Mouse (Mus musculus) G1E-ER4 (cell line): ENCODE measurements around the gene Ccdc87. TPM values are rescaled to one million over a fixed set of nuclear protein-coding genes. Genes with fewer than 3 reads are reported as not detected.

Experiments
- GATA1 ChIP-seq: IDR thresholded peaks from one replicate; pipeline ENCODE4 v1.8.0; 2012; ENCODE audit warnings: low read length, inconsistent platforms
- polyA plus RNA-seq: library from polyadenylated mRNA; stranded (reverse); fragments of >175 nt; gene quantifications from 2 replicates; pipeline ENCODE4 v1.2.3, GENCODE M21; 2012

The Ccdc87 gene
- polyA plus RNA-seq, 1 experiment: 0.02 TPM

DNA sequence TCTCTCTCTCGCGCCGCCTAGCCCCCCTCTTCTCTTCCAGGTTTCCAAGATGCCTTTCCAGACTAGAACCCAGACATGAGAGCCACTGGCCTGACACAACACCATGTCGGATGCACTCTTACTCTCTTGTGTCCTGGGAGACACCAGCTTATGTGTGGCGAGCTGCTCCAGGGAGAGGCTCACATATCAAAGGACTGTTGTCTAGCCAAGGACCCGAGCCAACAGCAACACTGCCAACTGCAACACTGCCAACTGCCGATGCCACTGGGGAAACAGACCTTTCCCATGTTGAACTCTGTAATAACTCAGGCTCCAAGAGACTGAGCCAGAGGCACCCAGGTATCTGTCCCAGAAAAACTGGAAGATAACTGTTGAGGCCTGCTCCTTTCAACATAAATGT, 10.0 kb upstream of the Ccdc87 start:
- TF ChIP-seq GATA1: no peak

DNA sequence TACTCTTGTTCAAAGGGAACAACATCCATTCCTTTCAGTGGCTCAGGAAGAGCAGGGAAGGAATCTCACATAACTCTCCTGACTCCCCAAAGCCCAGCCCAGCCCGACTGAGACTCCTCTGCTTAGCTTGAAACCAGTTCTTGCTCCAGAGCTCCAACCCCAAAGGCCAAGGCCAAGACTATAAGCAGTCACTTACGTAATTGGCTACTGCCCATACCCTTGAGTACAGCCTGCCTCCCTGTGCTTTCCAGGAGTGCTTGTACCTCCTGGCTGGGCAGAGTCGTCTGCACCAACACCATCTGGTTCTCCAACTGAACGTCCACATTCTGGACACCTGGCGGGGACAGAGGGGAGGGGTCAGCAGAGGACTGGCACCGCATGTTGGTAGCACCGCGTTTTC, 5.2 kb upstream of the Ccdc87 start:
- TF ChIP-seq GATA1: no peak

DNA sequence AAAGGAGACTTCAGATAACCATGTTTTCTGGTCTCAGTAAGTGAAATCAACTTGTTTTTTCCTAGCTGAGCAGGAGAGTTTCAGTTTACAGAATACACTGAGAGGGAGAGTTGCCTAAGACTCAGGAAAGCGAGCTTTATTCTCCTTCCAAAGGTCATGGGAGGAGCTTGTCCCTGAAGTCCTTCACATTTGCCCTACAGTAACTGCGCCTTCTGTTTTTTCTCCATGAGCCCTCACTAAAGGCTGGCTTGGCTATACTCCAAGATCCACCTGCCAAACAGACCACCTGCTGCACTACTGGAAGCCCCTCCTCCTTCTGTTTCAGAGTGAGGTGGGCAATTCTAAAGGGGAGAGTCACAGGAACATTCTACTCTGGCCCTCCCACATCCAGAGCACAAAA, 3.1 kb upstream of the Ccdc87 start:
- no peak for TF ChIP-seq GATA1

DNA sequence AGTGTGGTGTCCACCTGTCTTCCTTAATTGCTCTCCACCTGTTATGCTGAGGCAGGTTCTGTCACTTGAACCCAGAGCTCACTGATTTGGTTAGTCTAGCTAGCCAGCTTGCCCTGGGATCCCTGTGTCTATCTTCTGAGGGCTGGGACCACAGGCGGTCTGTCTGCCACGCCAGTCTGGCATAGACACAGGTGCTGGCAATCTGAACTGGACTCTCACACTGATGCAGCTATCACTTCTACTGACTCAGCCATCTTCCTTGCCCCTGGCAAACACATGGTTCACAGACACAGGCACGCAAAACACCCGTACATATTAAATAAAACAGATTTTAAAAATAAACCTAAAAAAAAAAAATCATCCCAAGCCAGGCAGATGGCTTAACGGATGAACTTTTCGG, 2.1 kb upstream of the Ccdc87 start:
- no peak for TF ChIP-seq GATA1

DNA sequence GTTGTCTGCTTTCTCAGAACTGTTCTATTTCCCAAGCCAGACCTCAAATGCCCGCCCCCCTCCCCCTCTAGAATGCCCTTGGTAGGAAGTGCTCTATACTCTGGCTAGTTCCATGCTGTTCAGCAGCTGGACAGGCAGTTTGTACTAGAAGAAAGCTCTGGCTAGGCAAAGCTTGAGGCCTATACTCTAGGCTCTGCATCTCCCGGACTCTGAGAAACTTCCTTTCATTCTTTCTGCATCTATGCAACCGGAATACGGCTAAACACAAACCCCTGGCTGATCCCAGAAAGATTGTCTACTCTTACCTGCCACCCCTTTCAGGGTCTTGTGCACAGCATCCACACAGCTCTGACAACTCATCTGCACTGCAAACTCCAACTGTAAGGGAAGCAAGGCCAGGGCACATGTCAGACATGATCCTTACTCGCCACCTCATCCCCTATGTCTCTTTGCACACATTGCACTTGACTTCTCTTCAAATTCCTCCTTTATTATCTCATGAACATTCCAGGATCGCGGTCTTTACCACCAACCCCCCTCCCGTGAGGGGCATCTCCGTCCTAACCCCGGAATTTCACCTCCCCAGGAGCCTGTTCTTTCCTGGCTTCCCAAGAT, 533 bp upstream of the Ccdc87 start:
- TF ChIP-seq GATA1: no peak

DNA sequence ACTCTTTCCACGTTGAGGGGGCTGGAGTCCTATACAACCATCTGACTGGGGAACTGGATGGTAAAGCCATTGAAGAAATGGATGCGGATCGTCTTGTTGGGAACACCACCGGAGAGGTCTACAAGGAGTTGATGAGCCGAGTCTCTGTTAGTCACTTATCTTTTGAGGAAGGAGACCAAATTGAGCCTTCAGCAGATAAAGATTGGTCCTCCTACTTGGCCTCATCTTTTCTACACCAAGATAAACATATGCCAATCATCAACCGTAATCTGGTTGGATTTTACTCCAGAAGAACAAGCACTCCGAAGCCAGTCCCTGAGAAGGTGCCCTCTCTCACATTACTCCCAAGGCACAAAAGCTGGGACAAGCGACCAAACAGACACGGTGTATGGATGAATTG, 1.7 kb downstream of the Ccdc87 start:
- no peak for TF ChIP-seq GATA1

DNA sequence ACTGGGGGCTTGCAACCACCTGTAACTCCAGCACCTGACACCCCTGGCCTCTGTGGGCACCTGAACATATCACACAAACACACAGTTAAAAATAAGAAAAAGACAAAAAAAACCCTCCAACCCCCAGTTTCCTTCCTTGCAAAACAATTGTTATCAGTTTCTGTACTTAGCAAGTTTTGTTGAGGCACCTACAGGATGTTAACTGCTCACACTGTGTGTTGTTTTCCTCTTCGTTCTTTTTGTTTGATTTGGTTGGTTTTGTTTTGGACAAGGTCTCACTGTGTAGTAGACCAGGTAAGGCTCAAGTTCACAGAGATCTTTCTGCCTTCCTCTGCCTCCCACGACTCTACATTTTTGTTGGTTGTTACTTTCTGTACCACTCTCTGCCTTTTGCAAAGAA, 3.4 kb downstream of the Ccdc87 start:
- TF ChIP-seq GATA1: no peak

DNA sequence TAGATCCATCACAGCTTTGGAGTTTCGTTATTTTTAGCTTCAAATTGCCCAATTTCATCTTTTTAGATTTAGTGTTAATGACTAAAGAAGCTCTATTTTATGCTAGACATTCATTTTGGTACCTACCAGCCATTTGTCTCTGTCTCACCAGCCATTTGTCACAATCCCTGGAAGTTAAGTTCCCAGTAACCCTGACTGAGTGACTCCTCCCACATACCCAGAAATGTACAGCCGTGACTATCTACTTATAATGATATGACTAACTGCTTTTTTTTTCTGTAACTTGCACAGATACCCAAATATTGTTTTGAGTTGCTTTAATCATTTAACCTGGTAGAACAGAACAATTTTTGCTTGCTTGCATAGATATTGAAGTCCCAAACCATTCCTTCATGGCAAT, 6.7 kb downstream of the Ccdc87 start:
- no peak for TF ChIP-seq GATA1

DNA sequence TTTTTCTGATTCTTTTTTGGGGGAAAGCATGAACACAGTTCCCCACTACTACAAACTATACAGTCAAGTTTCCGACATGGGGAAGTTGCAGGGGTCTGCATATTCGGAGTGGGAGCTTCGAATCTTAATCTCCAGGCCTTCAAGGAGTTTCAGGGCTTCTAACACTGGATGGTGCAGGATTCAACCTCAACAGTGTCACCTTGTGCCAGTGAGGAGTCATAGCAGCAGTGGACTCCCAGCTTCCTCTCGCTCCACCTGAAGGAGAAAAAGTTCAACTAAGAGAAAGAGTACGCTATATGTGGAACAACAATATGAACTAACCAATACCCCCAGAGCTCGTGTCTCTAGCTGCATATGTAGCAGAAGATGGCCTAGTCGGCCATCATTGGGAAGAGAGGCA, 8.3 kb downstream of the Ccdc87 start:
- no peak for TF ChIP-seq GATA1

DNA sequence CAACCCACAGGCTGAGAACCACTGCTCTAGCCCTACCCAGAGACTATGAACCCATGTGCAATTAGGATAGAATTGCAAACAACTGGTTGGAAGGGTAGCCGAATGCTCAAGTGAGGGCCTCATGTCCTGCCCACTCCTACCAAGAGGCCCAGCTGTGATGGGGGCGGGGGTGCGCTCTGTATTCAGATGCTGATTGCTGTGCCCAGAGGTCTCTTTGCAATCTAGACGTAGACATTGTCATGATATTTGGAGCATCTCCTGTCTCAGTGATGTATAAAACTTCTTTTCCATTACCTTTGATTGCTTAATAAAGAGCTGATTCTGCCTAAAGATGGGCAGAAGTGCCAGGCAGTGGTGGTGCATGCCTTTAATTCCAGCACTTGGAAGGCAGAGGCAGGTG, 10.6 kb downstream of the Ccdc87 start:
- TF ChIP-seq GATA1: no peak

DNA sequence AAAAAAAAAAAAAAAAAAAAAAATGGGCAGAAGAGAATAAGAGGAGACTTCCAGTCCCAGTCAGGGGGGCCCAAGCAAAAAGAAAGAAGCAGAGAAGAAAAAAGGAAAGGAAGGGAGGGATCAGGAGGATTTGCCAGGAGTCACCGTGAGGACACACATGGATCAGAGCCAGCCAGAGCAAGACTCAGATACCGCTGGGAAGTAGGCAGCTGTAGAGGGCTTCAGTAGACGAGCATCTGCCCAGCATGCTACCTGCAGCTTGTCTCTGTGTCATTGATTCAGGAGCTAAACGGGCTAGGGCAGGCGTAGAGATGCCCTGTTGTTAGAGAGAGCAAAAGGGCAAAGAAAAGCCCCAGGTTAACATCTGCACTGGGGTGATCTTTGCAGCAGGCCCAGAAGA, 11.1 kb downstream of the Ccdc87 start:
- no peak for TF ChIP-seq GATA1

DNA sequence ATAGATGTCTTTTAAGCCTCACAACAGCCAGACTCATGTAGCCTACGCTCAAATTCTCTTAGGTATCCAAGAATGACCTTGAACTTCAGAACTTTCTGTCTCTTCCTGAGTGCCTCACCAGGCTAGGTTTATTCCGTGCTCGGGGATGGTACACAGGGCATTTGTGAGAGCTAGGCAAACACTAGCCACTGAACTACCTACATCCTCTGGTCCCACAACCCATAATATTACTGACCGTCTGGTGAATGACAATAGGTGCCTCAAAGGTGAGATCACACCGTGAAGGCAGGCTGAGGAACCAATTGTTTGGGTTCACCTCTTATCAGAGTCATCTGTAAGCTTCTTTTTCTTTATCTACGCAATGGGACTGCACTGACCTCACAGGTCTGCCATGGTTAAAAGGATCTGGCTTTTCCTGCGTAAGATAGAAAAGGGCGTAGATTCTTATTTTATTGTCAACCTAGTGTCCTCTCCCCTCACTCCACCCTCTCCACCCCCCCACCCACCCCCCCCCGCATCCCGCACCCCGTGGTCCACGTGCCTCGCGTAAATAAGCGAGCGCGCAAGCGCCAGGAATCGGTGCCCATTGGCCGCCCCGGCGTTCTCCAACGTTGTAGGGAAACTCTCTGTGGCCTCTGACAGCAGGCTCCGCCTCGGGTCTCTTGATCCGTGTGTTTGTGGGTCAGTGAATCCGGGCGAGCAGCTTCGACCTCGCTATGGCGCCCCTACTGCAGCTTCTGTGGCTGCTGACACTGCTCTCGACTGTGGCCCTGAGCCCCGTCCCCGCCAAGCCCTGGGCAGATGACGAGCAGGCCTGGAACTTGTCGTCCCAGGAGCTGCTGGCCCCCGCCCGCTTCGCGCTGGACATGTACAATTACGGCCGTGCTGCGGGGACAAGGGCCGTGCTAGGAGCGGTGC, 15.6 kb downstream of the Ccdc87 start, which contains the start of gene Ctsf:
Ctsf (plus strand) TSS at position 579 of the 918 bp plus-strand sequence.
- no peak for TF ChIP-seq GATA1

DNA sequence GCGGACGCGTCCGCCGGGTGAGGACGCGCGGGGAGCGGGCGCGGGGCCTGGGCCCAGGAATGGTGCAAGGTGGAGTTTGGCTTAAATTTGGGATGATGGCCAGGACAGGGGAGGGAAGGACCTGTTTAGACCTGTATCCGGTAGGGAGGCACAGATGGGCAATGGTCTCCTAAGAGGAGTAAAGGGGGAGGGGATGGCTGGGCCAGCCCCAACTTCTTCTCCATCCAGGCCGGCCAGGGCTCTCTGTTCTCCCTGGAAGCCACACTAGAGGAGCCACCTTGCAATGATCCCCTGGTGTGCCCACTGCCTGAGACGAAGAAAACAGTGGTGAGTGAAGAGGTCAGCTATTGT, 16.3 kb downstream of the Ccdc87 start:
- TF ChIP-seq GATA1: no peak

DNA sequence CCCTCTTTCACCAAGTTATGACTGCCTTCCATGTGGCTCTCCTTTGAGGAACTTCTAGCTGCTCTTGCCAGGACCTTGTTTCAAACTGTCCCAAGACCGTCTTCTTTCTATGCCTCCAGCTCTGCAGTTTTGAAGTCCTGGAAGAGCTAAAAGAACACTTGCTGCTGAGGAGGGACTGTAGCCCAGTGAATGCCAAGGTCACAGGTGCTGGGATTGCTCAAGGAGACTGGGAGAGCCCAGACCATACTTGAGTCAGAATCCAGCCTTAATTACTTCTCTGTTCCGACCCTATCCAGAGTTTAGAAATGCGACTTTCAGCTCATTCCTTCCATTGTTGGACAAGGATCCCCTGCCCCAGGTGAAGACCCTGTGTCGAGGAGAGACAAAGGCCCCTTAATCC, 16.8 kb downstream of the Ccdc87 start:
- TF ChIP-seq GATA1: no peak

DNA sequence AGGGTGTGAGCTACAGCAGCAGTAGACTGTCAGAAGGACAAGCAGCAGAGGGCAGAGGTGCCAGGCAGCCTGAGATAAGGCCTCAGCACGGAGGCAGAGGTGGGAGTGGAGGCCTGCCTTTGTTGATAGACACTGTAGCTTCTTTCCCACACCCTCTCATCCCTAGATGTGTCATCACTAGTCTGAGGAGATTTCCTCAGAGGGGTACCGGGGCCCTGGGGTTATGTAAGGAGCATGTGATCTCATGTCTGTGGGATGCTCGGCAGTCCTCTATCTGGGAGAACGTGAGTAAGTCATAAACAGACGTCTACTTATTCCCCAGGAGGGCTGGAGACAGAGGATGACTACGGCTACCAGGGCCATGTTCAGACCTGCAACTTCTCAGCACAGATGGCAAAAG, 19.9 kb downstream of the Ccdc87 start:
- no peak for TF ChIP-seq GATA1

DNA sequence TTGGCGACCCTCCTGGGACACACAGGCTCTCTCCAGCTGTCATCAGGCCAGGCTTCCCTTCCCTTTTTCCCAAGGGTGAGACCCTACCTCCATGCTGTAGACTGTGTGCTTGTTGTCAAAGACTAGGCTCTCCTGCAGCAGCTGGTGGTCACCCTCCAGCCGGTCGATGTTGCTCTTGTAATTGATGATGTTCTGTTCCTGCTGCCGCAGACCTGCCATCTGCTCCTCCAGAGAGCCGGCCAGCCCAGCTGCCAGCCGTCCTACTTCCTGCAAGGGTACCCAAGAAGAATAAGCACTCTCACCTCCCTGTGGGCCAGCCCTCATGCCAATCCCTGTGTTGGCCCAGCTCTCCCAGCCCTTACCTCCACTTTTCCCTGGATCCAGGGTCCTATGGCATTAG, 23.9 kb downstream of the Ccdc87 start:
- no peak for TF ChIP-seq GATA1

DNA sequence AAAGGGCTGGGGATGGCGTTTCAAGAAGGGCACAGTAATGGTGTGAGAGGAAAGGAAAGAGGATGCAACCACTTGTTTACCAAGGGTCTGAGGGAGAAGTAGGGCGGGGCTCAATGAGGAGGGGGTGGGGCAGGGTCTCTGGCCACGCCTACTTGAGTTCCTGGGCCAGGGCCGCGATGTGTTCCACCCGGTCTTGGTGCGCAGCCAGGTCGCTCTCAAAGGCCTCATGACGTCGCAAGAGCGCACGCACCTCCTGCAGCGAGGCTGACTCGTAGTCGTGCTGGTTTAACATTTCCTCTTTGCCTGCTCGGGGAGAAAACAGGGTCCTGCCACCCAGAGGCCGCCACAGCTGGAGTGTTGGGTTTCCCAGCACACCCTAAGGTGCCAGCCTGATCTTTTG, 26.0 kb downstream of the Ccdc87 start:
- TF ChIP-seq GATA1: no peak
